Mouse (Mus musculus) leukemia stem cell, adult 10-12 weeks (primary cell): ENCODE data around the gene Ccdc106. TPM values are rescaled to one million over a fixed set of nuclear protein-coding genes. Genes with fewer than 3 reads are reported as not detected.

Experiments
- polyA plus RNA-seq: library from polyadenylated mRNA; stranded (reverse); fragments of >175 nt; gene quantifications from 2 replicates; pipeline ENCODE4 v1.2.3, GENCODE M21; 2012; ENCODE audit warnings: low replicate concordance

The Ccdc106 gene
- polyA plus RNA-seq: 0.44 and 1.1 TPM in 2 replicates

DNA sequence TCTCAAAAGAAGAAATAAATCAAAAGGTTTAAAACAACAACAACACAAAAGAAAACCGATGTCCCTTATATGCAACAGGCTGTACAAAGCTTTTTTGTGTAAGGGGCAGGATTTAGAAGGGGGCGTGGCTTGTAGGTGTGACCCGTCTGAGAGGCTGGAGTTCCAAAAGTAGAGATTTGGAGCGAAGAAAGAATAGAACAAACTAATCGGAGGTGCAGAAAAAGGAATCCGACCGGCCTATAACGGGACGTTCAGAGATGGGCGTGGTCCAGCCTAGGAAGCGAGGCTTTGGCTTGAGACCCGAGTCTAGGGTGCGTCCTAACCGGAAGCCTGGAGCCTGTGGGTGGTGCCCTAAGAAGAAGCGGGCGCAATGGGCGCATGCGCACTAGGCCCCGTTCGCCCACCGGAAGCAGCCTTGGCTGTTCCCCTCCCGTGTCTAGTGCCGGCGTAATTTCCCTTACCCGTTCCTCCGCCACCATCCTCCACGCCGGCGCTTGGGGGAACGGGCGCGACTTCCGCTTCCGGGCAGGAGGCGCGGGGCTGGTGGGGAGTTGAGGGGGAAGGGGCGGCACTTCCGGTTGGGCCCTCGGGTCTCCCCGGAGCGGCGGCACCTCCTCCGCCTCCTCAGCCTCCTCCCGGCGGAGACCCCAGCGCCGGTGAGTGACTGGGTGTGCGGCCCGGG is at the start of gene Ccdc106, which contains the start of gene Zfp865:
TSS of gene Ccdc106 (plus strand) at position 554 of the 682 bp plus-strand sequence.
TSS of gene Zfp865 (plus strand) at position 377 of the 682 bp plus-strand sequence.

DNA sequence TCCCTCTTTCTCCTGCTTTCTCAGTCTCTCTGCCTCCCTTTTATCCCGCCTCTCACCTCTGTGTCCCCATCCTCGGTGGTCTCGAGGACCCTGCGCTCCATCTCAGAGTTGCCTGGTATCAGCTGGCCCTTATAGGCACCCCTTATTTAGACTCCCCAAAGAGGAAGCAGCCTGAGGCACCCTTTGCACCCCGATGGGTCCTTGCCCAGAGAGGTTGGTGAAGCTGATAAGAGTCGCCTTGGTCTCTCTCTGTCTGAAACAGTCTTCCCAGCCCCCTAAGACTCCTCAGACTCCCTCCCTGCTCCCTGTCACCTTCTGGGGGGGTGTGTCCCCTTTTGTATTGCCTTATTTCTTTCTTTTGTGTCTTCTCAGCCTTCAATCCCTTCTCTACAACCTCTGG is 49.3 kb upstream of the Ccdc106 start, which contains the start of gene Sbk3:
TSS of gene Sbk3 (minus strand) at position 101 of the 400 bp plus-strand sequence.

DNA sequence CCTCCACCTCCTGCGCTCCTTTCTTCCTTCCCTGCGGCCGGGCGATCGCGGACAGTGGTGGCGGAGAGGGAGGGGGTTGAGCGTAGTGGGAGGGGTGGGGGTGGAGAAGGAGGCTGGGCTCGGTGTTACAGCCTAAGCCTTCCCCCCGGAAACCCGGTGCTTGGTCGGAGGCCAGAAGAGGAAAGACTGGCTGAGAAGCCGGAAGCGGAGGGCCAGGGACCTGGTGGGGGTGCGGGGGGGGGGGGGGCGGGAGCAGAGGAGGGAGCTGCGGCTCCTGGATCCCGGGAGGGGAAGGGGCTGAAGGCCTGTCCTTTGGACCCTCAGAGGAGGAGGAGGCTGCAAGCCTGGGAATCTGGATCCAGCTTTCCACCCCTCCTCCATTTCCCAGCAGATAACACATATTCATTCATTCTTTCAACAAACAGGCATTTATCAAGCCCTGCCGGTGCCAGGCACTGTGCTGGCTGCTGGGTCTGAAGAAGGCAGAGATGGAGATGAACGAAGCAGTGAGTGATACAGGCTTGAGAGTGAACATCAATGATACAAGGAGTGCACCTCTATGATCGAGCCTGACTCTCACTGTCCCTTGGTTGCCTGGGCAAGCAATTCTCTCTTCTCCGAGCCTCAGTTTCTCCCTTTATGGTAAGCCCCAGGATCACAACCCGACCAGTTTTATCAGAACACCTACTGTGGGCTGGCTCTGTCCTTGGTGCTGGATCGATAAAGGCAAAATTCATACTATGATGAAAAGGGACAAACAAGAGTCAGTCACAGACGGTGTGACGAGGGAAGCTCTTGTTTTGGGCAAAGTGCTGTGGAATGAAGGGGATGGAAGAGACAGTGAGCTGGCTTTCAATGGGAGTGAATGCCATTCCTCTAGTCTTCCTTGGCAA is 24.1 kb upstream of the Ccdc106 start, which contains the start of gene Zfp579:
TSS of gene Zfp579 (minus strand) at position 156 of the 893 bp plus-strand sequence.

DNA sequence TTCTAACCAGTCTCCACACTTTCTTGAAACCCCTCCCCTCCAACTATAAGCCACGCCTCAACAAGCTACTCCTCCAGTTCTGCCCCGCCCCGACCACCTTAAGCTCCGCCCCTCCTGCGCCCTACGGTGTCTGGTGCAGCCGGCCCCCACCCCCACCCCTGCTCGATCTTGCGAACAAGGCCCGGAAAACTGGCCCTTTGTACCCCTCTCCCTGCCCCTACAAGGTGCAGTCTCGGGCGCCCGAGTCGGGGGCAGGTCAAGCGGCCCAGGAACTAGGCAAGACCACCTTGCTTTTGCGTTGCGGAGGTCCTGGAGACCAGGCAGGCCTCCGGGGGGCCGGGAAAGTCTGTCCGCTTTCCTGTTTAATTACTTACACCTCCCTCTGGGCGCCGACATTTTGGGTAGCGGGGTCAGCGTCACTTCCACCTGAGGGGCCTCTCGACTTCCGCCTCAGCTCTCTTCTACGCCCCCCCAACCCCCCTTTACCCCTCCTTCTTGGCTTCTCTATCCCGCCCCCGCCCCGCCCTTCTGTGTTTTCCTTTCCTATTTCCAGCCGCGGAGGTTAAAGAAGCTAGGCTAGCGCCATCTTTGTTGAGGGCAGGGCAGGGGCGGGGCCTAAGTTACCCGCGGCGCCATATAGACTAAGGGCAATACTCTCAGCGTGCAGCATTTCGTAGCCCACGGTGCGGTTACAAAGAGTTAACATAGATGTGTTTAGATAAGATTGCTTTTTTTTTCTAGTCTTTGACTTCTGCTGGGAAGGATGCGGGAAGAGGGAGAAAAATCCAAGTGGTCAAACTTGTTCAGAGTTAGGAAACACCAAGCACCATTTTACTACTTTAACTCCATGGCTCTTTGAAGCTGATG is 5.9 kb upstream of the Ccdc106 start, which contains the start of the genes Zfp524 and Fiz1:
TSS of gene Zfp524 (plus strand) at position 165 of the 867 bp plus-strand sequence.
TSS of gene Fiz1 (minus strand) at position 447 of the 867 bp plus-strand sequence.

DNA sequence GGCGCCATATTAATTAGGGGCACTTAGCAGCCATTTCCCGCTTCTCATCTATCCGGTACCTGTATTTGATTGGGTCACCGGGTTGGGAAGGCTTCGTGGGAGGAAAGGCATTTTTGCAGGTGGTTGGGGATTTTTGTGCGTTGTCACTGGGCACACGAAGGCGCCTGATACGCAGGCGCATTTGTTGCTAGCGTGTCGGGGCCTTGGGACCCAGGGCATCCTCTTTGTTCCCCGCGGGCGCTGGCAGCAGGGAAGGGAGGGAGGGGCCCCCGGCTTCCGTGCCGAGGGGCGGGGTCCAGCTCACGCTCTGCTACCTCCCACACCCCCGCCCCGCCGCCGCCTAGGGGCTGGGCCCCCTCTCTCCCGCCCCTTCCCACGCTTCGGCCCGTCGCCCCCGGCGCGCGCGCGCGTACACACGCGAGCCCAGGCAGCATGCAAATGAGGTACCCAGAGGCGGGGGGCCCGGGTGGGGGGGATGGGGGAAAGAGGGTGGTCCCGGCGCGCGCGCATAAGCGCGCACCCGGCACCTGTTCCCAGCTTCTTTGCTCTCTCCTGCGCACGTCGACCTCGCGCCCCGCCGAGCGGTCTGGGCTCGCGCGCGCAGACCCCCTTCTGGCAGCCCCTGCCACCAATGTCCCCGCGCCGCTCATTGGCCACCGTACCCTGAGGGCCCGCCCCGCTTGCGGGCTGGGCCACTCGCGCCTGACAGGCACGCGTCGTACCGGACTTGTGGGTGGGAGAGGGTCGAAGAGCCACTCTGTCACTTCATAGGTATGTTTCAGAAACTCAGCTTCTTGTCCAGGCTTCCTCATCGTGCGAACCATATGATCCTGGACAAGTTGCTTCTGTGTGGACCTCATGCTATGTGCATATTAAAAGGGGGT is 5.0 kb upstream of the Ccdc106 start, which contains the start of gene Gm44973:
TSS of gene Gm44973 (plus strand) at position 379 of the 884 bp plus-strand sequence.

DNA sequence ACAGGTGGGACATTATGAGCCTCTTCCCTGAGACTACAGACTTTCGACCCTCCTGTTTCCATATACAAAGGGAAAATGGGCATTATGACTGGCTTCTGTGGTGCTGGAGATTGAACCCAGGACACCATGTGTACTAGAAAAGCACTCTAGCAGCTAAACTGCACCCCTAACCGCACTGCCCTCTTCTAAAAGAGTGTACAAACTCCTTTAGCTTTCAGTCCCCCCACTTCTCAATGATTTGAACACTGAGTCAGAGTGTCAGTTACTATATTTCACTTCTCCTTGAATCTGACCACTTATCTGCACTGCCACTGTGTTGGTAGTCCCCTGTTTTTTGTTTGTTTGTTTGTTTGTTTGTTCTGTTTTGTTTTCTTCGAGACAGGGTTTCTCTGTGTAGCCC is 13.5 kb downstream of the Ccdc106 start, which contains the start of gene 4632433K11Rik:
TSS of gene 4632433K11Rik (plus strand) at position 301 of the 400 bp plus-strand sequence.

DNA sequence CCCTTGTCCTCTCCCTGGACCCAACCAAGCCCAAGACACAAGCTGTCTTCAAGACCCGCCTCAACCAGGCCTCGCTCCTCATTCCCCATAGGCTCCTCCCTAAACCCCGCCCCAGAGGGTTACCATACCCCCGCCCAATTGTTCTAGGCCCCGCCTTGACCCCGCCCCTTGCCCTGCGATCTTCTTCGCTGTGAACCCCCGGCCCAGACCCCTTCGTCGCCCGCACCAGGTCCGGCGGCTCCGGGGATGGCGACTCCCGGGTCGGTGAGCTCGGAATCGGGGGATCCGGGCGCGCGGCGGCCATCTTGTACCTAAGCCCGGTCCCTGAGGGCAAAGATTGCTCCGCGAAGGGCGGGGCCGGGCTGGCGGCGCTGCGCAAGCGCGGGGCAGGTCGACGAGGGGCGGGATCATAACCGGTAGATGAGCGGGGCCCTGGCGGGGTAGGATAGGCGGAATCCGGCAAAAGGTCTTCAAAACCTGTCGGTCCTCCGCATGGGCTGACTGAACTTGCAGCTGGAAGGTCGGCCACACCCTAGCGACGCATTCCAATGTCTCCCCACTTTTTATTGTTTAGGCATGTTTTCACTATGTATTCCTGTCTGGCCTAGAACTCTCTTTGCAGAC is 17.9 kb downstream of the Ccdc106 start, which contains the start of gene Zfp784:
TSS of gene Zfp784 (minus strand) at position 338 of the 624 bp plus-strand sequence.

DNA sequence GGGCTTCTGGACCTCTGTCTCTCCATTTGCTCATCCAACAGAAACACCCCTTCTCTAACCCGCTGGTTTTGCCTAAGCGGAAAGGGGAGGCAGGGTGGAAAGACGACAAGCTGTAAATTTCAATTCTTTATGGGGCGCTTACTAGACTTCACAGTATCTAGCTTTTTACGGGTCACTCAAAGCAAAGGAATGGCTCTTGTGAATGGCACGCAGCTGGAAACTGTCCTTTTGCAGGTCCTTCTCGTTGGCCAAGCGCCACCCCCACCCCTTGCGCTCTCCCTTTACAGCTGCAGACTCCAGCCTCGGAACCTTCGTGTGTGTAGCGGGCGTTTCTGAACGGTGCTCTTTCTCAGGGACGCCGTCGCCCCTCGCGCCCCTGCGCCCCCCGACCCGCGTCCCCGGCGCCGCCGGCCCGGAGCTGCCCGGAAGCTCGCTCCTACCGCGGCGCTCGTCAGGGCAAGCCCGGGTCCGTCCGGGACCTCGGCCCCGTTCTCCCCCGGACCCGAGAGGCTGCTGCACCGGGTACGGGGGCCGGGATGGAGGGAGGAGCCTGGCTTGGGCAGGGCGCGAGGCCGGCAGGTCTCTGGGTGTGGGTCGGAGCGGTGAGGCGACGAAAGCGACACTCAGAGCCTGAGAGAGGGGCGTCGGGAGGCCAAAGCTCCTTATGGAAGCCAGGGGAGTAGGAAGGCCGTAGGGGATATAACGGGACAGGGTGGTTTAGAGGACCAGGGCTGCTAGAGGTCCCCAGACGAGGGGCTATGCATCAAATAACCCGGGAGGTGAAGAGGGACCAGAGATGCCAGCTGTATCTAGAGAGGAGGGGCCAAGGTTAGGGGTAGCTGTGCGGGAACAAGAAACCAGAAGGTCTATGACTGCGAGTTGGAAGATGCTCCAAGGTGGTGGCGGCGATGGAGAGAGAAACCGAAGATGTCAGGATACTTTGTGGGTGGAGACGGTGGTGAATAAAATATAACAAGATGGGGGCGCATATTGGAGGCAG is 31.1 kb downstream of the Ccdc106 start, which contains the start of gene Zfp580:
TSS of gene Zfp580 (plus strand) at position 346 of the 1,000 bp plus-strand sequence.

DNA sequence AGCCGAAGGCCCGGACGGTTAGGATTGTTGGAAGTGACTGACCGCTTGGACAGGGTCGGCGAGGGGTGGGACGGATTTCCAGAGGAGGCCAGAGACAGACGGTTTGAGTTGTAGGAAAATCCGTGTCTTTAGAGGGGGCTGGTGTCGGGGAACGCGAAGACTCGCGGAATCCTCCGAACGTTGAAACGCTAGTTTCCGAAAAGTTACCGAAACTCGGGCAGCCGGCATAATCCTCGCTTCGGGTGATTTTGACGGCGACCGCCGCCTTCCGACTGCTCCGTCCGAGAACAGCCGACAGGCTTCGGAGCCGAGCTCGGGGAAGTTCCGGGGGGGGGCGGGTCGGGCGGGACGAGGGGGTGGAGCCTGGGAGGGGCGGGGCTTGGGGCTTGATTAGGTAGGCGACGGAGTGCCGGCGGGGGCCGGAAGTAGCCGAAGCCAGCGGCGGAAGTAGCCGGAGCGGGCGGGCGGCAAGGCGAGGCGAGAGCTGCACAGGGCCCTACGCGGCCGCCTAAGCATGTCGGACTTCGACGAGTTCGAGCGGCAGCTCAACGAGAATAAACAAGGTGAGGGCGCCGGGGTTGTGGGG is 41.5 kb downstream of the Ccdc106 start, which contains the start of gene U2af2:
TSS of gene U2af2 (plus strand) at position 370 of the 586 bp plus-strand sequence.

DNA sequence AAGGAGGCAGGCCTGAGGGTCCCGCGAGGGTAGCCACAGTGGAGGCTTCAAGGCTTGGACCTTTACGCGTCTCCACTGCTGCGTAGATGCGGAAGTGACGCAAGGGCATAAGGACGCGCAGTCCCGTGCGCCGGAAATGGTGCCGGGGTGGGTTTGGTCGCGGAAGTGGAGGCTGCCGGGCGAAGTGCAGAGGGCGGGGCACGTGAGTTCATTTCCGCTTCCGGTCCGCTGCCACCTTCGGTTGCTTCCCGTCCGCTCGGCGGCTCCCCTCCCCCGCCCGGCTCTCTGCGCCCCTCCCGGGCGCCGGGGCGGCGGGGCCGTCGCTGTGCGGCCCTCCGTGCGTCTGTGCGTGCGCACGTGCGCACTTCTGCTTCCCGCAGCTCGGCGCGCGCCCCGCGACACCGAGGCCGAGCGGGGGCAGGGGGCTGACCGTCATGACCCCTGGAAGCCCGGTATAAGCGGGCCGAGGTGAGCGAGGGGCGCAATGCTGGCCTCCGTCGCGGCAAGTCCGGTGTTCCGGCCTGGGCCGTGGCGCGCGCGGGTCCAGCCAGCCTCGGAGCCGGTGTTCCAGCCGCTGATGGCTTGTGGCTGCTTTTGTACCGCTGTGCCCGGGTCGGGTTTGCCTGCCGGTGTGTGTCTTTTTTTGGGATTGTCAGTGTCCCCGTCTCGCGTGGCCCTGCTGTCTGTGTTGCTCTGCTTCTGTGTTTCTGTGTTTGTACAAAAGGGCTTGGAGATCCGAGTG is 59.8 kb downstream of the Ccdc106 start, which contains the start of gene Epn1:
TSS of gene Epn1 (plus strand) at position 226 of the 742 bp plus-strand sequence.

Other genes starting within 250 kb of the Ccdc106 start
- not detected in 2 replicates for gene Fam71e2, start 249.3 kb upstream of the Ccdc106 start, polyA plus RNA-seq
- 0.17 and 0.43 TPM in 2 replicates for gene Il11, start 237.7 kb upstream of the Ccdc106 start, polyA plus RNA-seq
- not detected in 2 replicates for gene Tmem190, start 237.6 kb upstream of the Ccdc106 start, polyA plus RNA-seq
- gene Tmem238, start 230.9 kb upstream of the Ccdc106 start, polyA plus RNA-seq: 141 and 302 TPM in 2 replicates
- 2,040 and 3,887 TPM in 2 replicates for gene Rpl28, start 227.7 kb upstream of the Ccdc106 start, polyA plus RNA-seq
- 297 and 1,174 TPM in 2 replicates for gene Ube2s, start 208.0 kb upstream of the Ccdc106 start, polyA plus RNA-seq
- gene Shisa7, start 175.9 kb upstream of the Ccdc106 start, polyA plus RNA-seq: 0.09 TPM in 1 of 2 replicates, not detected in the other
- gene Isoc2b, start 150.3 kb upstream of the Ccdc106 start, polyA plus RNA-seq: 0.36 and 0.54 TPM in 2 replicates
- 2.1 and 10.8 TPM in 2 replicates for gene Isoc2a, start 143.4 kb upstream of the Ccdc106 start, polyA plus RNA-seq
- gene Gm36210, start 114.0 kb upstream of the Ccdc106 start, polyA plus RNA-seq: 0.27 TPM in 1 of 2 replicates, not detected in the other
- 71.6 and 77.8 TPM in 2 replicates for gene Zfp628, start 105.3 kb upstream of the Ccdc106 start, polyA plus RNA-seq
- gene Nat14, start 98.5 kb upstream of the Ccdc106 start, polyA plus RNA-seq: 2.4 and 2.5 TPM in 2 replicates
- 0.38 and 0.55 TPM in 2 replicates for gene Ssc5d, start 94.8 kb upstream of the Ccdc106 start, polyA plus RNA-seq
- gene Sbk2, start 56.1 kb upstream of the Ccdc106 start, polyA plus RNA-seq: 0.20 and 0.42 TPM in 2 replicates
- gene Sbk3, start 49.4 kb upstream of the Ccdc106 start, polyA plus RNA-seq: not detected in 2 replicates
- 12.4 and 20.9 TPM in 2 replicates for gene Zfp579, start 24.4 kb upstream of the Ccdc106 start, polyA plus RNA-seq
- 84.6 and 112 TPM in 2 replicates for gene Zfp524, start 6.1 kb upstream of the Ccdc106 start, polyA plus RNA-seq
- gene Fiz1, start 5.9 kb upstream of the Ccdc106 start, polyA plus RNA-seq: 21.6 and 58.9 TPM in 2 replicates
- gene Gm44973, start 5.1 kb upstream of the Ccdc106 start, polyA plus RNA-seq: 33.3 TPM in 1 of 2 replicates, not detected in the other
- gene Zfp865, start 177 bp upstream of the Ccdc106 start, polyA plus RNA-seq: 98.5 and 146 TPM in 2 replicates
- not detected in 2 replicates for gene 4632433K11Rik, start 13.6 kb downstream of the Ccdc106 start, polyA plus RNA-seq
- 2.2 and 2.8 TPM in 2 replicates for gene Zfp784, start 17.9 kb downstream of the Ccdc106 start, polyA plus RNA-seq
- 8.1 and 27.6 TPM in 2 replicates for gene Zfp580, start 31.0 kb downstream of the Ccdc106 start, polyA plus RNA-seq
- 584 and 990 TPM in 2 replicates for gene U2af2, start 41.6 kb downstream of the Ccdc106 start, polyA plus RNA-seq
- gene Epn1, start 59.7 kb downstream of the Ccdc106 start, polyA plus RNA-seq: 1,843 and 1,854 TPM in 2 replicates
- not detected in 2 replicates for gene Rfpl4, start 96.4 kb downstream of the Ccdc106 start, polyA plus RNA-seq
- gene Rasl2-9, start 105.4 kb downstream of the Ccdc106 start, polyA plus RNA-seq: not detected in 2 replicates
- gene Vmn1r55, start 129.1 kb downstream of the Ccdc106 start, polyA plus RNA-seq: 0.02 TPM in 2 replicates
- 0.22 TPM in 1 of 2 replicates, not detected in the other for gene Vmn1r56, start 176.2 kb downstream of the Ccdc106 start, polyA plus RNA-seq
- not detected in 2 replicates for gene Vmn1r57, start 197.9 kb downstream of the Ccdc106 start, polyA plus RNA-seq